ENCODE assay signal across 15 mouse cellular contexts in genomic region chr6:90984101-90984500, GRCm38 (mm10). TPM values are rescaled to one million over a fixed set of nuclear protein-coding genes. Genes with fewer than 3 reads are reported as not detected.
DNase-seq lines count a peak whose midpoint lies in the region; ATAC-seq and TF ChIP-seq lines count a peak whose summit lies in the region.
"Had no signal": no experiment of that assay in that cellular context is flagged by ENCODE, and none has a peak within 500 bp of the region (broad histone marks: within the 10 kb centered on the region; RNA-seq: fewer than 3 reads in every experiment).

No protein-coding gene starts in this region.

- H3K9me3 ChIP-seq in embryonic facial prominence, embryonic 14.5 days (ENCODE audit: control insufficient read depth, low read length) = no peaks in the 10 kb centered on the region
- H3K9me3 ChIP-seq in embryonic facial prominence, embryonic 10.5 days = no peaks in the 10 kb centered on the region
- H3K9me3 ChIP-seq in lung, postnatal 0 days (ENCODE audit: low read length) = no peaks in the 10 kb centered on the region
- no peaks in the 10 kb centered on the region for H3K9me3 ChIP-seq in midbrain, embryonic 10.5 days (replicated peaks)
- H3K9me3 ChIP-seq: limb, embryonic 12.5 days; midbrain, embryonic 12.5 days had no signal

- H3K4me1 ChIP-seq in embryonic facial prominence, embryonic 14.5 days (ENCODE audit: control insufficient read depth, insufficient read depth, low read length) = peaks cover 16% of the 10 kb centered on the region
- peaks cover 36% of the 10 kb centered on the region for H3K4me1 ChIP-seq in embryonic facial prominence, embryonic 10.5 days
- peaks cover 14% of the 10 kb centered on the region; the same call in 1 of the 2 replicates for H3K4me1 ChIP-seq in kidney, adult 2 months (ENCODE audit: control insufficient read depth, insufficient read depth, low read length)
- peaks cover 15% of the 10 kb centered on the region; the same call in 1 of the 2 replicates for H3K4me1 ChIP-seq in lung, postnatal 0 days (ENCODE audit: insufficient read depth, low read depth, low read length)
- H3K4me1 ChIP-seq in midbrain, embryonic 10.5 days = peaks cover 47% of the 10 kb centered on the region

- no peak for TF ChIP-seq POLR2A in kidney, adult 2 months (IDR thresholded peaks at IDR 0.05; ENCODE audit: low read depth, low read length)

- no peak overlapping the region for H3K4me3 ChIP-seq in embryonic facial prominence, embryonic 14.5 days (ENCODE audit: low read depth, low read length)
- no peak overlapping the region for H3K4me3 ChIP-seq in embryonic facial prominence, embryonic 10.5 days
- no peak overlapping the region for H3K4me3 ChIP-seq in kidney, adult 2 months (ENCODE audit: insufficient read depth, low read depth, low read length)
- no peak overlapping the region for H3K4me3 ChIP-seq in lung, postnatal 0 days (ENCODE audit: low read depth, low read length)
- no peak overlapping the region for H3K4me3 ChIP-seq in midbrain, embryonic 10.5 days
- H3K4me3 ChIP-seq: limb, embryonic 12.5 days; midbrain, embryonic 12.5 days had no signal

- no peaks in the 10 kb centered on the region for H3K36me3 ChIP-seq in embryonic facial prominence, embryonic 14.5 days (ENCODE audit: control insufficient read depth, insufficient read depth, low read length)
- no peaks in the 10 kb centered on the region for H3K36me3 ChIP-seq in embryonic facial prominence, embryonic 10.5 days (replicated peaks)
- H3K36me3 ChIP-seq in kidney, adult 2 months (ENCODE audit: control insufficient read depth, insufficient read depth, low read length) = no peaks in the 10 kb centered on the region
- no peaks in the 10 kb centered on the region for H3K36me3 ChIP-seq in lung, postnatal 0 days (ENCODE audit: insufficient read depth, low read length)
- no peaks in the 10 kb centered on the region for H3K36me3 ChIP-seq in midbrain, embryonic 10.5 days
- H3K36me3 ChIP-seq: limb, embryonic 12.5 days; midbrain, embryonic 12.5 days had no signal

- peak; percentile 31 for DNase-seq in embryonic facial prominence, embryonic 14.5 days (ENCODE audit: low spot score)
- no peak for DNase-seq in embryonic facial prominence, embryonic 10.5 days (ENCODE audit: low spot score)
- peak; percentile 5 for DNase-seq in kidney, adult 2 months
- no peak for DNase-seq in kidney, postnatal 10 days
- DNase-seq in 416B (ENCODE audit: low read depth) = peak; percentile 75
- DNase-seq in lung, postnatal 0 days (ENCODE audit: low spot score) = peak; percentile 90
- no peak for DNase-seq in midbrain, embryonic 10.5 days (ENCODE audit: low spot score)
- DNase-seq in ovary, postnatal 36 days (ENCODE audit: low spot score) = no peak
- DNase-seq: kidney, adult 8-10 months; liver, postnatal 0 days; thymus, postnatal 36 days had no signal

- H3K4me2 ChIP-seq in embryonic facial prominence, embryonic 14.5 days (ENCODE audit: low read depth, low read length) = no peak overlapping the region
- H3K4me2 ChIP-seq in lung, postnatal 0 days (replicated peaks; ENCODE audit: low read depth, low read length) = no peak overlapping the region
- H3K4me2 ChIP-seq: limb, embryonic 12.5 days; midbrain, embryonic 12.5 days had no signal

- ATAC-seq in embryonic facial prominence, embryonic 14.5 days (ENCODE audit: low read depth) = no peak
- ATAC-seq in lung, postnatal 0 days = peak; percentile 18
- ATAC-seq: forebrain, embryonic 16.5 days; hindbrain, embryonic 16.5 days; liver, postnatal 0 days had no signal

- TF ChIP-seq CTCF in kidney, adult 2 months (conservative IDR thresholded peaks at IDR 0.05; ENCODE audit: insufficient read depth, insufficient read length, low read depth, low read length) = no peak
- TF ChIP-seq CTCF in lung, postnatal 0 days (IDR thresholded peaks at IDR 0.05) = no peak

- peaks cover 14% of the 10 kb centered on the region for H3K27me3 ChIP-seq in embryonic facial prominence, embryonic 14.5 days (replicated peaks; ENCODE audit: control insufficient read depth, insufficient read depth, low read length)
- peaks cover 46% of the 10 kb centered on the region for H3K27me3 ChIP-seq in embryonic facial prominence, embryonic 10.5 days (replicated peaks; ENCODE audit: low read depth, poor library complexity, severe bottlenecking)
- H3K27me3 ChIP-seq in kidney, adult 2 months (replicated peaks; ENCODE audit: control insufficient read depth, insufficient read depth, low read length) = no peaks in the 10 kb centered on the region
- H3K27me3 ChIP-seq in lung, postnatal 0 days (replicated peaks; ENCODE audit: insufficient read depth, low read length) = 0 out of 2 replicates have a peak, but pooled peaks cover 6% of the 10 kb centered on the region
- H3K27me3 ChIP-seq in midbrain, embryonic 10.5 days (ENCODE audit: low read depth, poor library complexity, severe bottlenecking) = peaks cover 26% of the 10 kb centered on the region

- 38% methylated on average over 3 of the region's 3 CpGs for WGBS in embryonic facial prominence, embryonic 14.5 days
- WGBS in embryonic facial prominence, embryonic 10.5 days = 50% methylated on average over 3 of the region's 3 CpGs
- 54% methylated on average over 3 of the region's 3 CpGs for WGBS in kidney, adult 2 months
- 19% methylated on average over 3 of the region's 3 CpGs for WGBS in lung, postnatal 0 days
- WGBS in midbrain, embryonic 10.5 days = 60% methylated on average over 3 of the region's 3 CpGs

- H3K27ac ChIP-seq in embryonic facial prominence, embryonic 14.5 days (replicated peaks; ENCODE audit: low read depth, low read length) = no peak overlapping the region
- no peak overlapping the region for H3K27ac ChIP-seq in embryonic facial prominence, embryonic 10.5 days (replicated peaks)
- H3K27ac ChIP-seq in kidney, adult 2 months (ENCODE audit: insufficient read depth, low read depth, low read length) = no peak overlapping the region
- peak overlapping the region; percentile 29; the same call in 1 of the 2 replicates for H3K27ac ChIP-seq in lung, postnatal 0 days (ENCODE audit: low read length)
- no peak overlapping the region for H3K27ac ChIP-seq in midbrain, embryonic 10.5 days (replicated peaks)
- H3K27ac ChIP-seq: limb, embryonic 12.5 days; midbrain, embryonic 12.5 days had no signal

- no peak overlapping the region for H3K9ac ChIP-seq in embryonic facial prominence, embryonic 14.5 days (ENCODE audit: low read depth, low read length)
- no peak overlapping the region for H3K9ac ChIP-seq in lung, postnatal 0 days (replicated peaks; ENCODE audit: low read depth)
- H3K9ac ChIP-seq: limb, embryonic 12.5 days; liver, postnatal 0 days; midbrain, embryonic 12.5 days had no signal

- TF ChIP-seq EP300 in lung, postnatal 0 days (IDR thresholded peaks at IDR 0.05) = peak; percentile 31; the same call in 1 of the 2 replicates

RNA-seq across cellular contexts. Expression of gene Iqsec1, which starts 4.4 kb away (rescaled TPM):
- 17.4 and 17.5 TPM in 2 replicates for polyA plus RNA-seq in embryonic facial prominence, embryonic 14.5 days (2014; fragmentation: Nextera tagmentation; extraction: Ambion mirVana)
- 6.6 and 8.0 TPM in 2 replicates for polyA plus RNA-seq in embryonic facial prominence, embryonic 10.5 days (2016; fragmentation: Nextera tagmentation; extraction: Ambion mirVana)
- 149 and 162 TPM in 2 replicates for polyA plus RNA-seq in kidney, adult 2 months (2012; rRNA removed)
- 18.6 and 22.4 TPM in 2 replicates for polyA plus RNA-seq in lung, postnatal 0 days (2015; fragmentation: Nextera tagmentation; extraction: Ambion mirVana)
- polyA plus RNA-seq in midbrain, embryonic 10.5 days (2016; fragmentation: Nextera tagmentation; extraction: Ambion mirVana) = 9.3 and 10.7 TPM in 2 replicates

Comparison
In these comparisons a context has a peak if more than half of its experiments do, and no peak if none do; other contexts are left out.
1. DNase-seq: peak in embryonic facial prominence, embryonic 14.5 days (single experiment), kidney, adult 2 months (single experiment), 416B (single experiment) and lung, postnatal 0 days (single experiment); none in embryonic facial prominence, embryonic 10.5 days (single experiment), kidney, postnatal 10 days (single experiment), midbrain, embryonic 10.5 days (single experiment) and ovary, postnatal 36 days (single experiment).